Mouse (Mus musculus) urinary bladder, adult 2 months (tissue): ENCODE measurements around the gene Rimbp2. TPM values are rescaled to one million over a fixed set of nuclear protein-coding genes. Genes with fewer than 3 reads are reported as not detected.

ENCODE experiments used
- DNase-seq: peaks from one replicate; pipeline ENCODE4 v3.0.0; 2022; ENCODE audit warnings: low spot score
- polyA plus RNA-seq: library from polyadenylated mRNA; depleted of rRNA; stranded (reverse); fragments of >200 nt; gene quantifications from 2 replicates; pipeline ENCODE4 v1.2.3, GENCODE M21; 2012

Rimbp2 gene
- polyA plus RNA-seq, 1 experiment: 0.12 TPM

- DNase-seq: no peak
Observed at GRCm38 (mm10) chr5:128845033-128845432, 108.3 kb downstream of the Rimbp2 start.

GRCm38 (mm10) chr5:128843982-128844381 lies 109.3 kb downstream of the Rimbp2 start:
- no peak for DNase-seq

GRCm38 (mm10) chr5:128841541-128841940 lies 111.7 kb downstream of the Rimbp2 start:
- DNase-seq: no peak

- no peak for DNase-seq
Observed at GRCm38 (mm10) chr5:128837045-128837444, 116.2 kb downstream of the Rimbp2 start.

- no peak for DNase-seq
Observed at GRCm38 (mm10) chr5:128834126-128834525, 119.2 kb downstream of the Rimbp2 start.

GRCm38 (mm10) chr5:128822843-128823242 lies 130.4 kb downstream of the Rimbp2 start:
- no peak for DNase-seq

- no peak for DNase-seq
Observed at GRCm38 (mm10) chr5:128819638-128820285, 133.5 kb downstream of the Rimbp2 start.

GRCm38 (mm10) chr5:128815629-128816028 lies 137.7 kb downstream of the Rimbp2 start:
- no peak for DNase-seq

- no peak for DNase-seq
Observed at GRCm38 (mm10) chr5:128815078-128815477, 138.2 kb downstream of the Rimbp2 start.

GRCm38 (mm10) chr5:128813121-128813520 lies 140.2 kb downstream of the Rimbp2 start:
- no peak for DNase-seq

GRCm38 (mm10) chr5:128811431-128811830 lies 141.9 kb downstream of the Rimbp2 start:
- DNase-seq: no peak

GRCm38 (mm10) chr5:128810006-128810405 lies 143.3 kb downstream of the Rimbp2 start:
- DNase-seq: no peak

GRCm38 (mm10) chr5:128809406-128809805 lies 143.9 kb downstream of the Rimbp2 start:
- no peak for DNase-seq

- DNase-seq: no peak
Observed at GRCm38 (mm10) chr5:128808547-128809182, 144.6 kb downstream of the Rimbp2 start.

- no peak for DNase-seq
Observed at GRCm38 (mm10) chr5:128807408-128807807, 145.9 kb downstream of the Rimbp2 start.

- no peak for DNase-seq
Observed at GRCm38 (mm10) chr5:128806296-128806998, 146.8 kb downstream of the Rimbp2 start.

- DNase-seq: no peak
Observed at GRCm38 (mm10) chr5:128805092-128805491, 148.2 kb downstream of the Rimbp2 start.

GRCm38 (mm10) chr5:128800592-128800991 lies 152.7 kb downstream of the Rimbp2 start:
- no peak for DNase-seq

GRCm38 (mm10) chr5:128781621-128782020 lies 171.7 kb downstream of the Rimbp2 start:
- DNase-seq: no peak

GRCm38 (mm10) chr5:128776386-128776785 lies 176.9 kb downstream of the Rimbp2 start:
- no peak for DNase-seq

GRCm38 (mm10) chr5:128769026-128769631 lies 184.2 kb downstream of the Rimbp2 start:
- DNase-seq: no peak

GRCm38 (mm10) chr5:128761118-128761517 lies 192.2 kb downstream of the Rimbp2 start:
- DNase-seq: no peak
